Mouse (Mus musculus) cerebellum, adult 9-11 months (tissue): ENCODE results near the gene Olfr1361.

Experiments used
- DNase-seq: peaks from one replicate; pipeline ENCODE4 v3.0.0; 2022

Gene Olfr1361

DNA sequence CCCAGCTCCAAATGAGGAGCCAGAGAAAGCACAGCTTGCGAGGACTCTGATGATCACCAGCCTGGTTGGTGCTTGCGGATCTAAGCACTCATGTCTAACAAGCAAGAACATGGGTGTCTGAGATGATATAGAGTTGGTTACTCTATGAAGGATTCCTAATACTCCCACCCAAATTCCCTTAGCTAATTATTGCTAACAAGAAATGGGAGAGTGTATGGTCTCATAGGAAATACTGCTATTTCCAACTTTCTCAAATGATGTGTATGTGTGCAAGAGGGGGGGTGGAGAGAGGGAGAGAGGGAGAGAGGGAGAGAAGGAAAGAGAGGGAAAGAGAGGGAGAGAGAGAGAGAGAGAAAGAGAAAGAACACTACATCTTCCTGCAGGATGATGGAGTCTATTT lies at the start of gene Olfr1361:
Olfr1361 (minus strand) TSS at position 101 of the 400 bp plus-strand sequence.
- no peak for DNase-seq

DNA sequence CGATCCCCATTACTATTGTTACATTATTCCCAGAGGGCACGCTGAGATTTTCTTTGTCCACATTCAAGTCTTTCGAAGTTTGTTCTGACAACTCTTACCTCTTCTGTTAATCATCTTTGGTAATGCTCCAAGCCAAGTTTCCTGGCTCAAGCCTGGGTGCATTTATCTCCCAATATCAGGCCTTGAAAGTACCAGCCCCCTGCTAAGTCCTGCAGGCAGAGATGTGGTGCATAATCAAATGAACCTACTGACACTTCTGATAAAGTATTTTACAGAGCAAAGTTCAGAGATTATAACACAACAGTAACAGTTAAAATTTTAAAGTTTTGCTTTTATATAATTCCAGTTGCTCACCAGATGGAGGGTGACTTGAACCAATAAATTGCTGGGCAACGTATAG lies 48.5 kb upstream of the Olfr1361 start:
- peak; percentile 22 for DNase-seq

DNA sequence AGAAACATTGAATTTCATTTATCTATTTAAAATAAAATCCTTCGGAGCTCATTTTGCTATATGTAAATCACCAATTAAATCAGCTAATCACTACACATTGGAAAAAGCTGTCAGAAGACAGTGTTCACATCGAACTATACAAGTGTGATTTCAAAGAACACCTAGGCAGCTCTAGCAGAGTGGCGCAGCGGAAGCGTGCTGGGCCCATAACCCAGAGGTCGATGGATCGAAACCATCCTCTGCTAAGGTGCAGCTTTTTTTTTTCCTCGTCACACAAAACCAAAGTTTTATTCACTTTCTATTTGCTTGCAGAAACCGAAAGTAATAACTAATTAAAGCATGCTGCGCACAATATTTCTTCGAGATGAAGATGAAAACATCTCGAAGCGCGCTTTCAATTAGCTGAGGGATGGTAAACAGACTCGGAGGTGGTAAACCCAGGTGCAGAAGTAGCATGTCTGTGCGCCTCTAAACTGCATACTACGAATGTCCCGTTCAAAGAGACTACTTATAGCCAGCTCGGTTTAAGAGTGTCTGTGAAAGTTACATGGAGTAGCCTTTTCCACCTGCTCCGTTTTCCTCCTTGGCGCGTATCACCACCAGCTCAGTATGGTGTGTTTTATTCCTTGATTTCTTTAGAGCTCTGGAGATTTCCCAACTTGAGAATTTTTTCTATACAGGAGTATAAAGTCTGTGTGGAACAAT lies 47.8 kb upstream of the Olfr1361 start:
- peak; percentile 80 for DNase-seq

DNA sequence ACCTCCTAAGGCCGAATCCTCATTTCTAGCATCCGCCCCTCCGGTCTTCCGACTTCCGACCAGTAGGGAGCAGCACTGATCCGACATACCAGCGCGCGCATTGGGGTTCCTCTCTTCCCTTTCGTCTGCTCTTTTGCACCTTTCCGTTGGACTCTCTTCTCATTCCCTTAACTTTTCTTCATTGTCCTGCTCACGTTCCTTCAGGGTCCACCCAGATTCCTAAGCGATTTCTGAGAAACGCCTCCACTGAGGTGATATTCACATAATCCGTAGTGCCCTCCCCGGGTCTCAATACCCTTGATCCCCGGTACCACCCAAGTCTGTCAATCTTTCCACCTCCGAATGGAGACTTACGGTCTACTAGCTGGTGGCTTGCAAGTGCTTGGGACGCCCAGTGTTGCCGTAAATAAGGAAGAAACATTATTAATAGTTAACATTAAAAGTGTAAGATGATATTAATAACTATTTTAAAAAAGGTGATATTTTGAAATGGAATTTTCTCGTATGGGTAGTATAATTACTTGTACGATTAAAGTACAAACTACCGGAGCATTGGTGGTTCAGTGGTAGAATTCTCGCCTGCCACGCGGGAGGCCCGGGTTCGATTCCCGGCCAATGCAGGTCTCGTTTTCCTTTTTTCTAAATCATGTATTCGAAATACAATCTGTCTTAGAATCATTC lies 47.0 kb upstream of the Olfr1361 start:
- peak; percentile 88 for DNase-seq

DNA sequence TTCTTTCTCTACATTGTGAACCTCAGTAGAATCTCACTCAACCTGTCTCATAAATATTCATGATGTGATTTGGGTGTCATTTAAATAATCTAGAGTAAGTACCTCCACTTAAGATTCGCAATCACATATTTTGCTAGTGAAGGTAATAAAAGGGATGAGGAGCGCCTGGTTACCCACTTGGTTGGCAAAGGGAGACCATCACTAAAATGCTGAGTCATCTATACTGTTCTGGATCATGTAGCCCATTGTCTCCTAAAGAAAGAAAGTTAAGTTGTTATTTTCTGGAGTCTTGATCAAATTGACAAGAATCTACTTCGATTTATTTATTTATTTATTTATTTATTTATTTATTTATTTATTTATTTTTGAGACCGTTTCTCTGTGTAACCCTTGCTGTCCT lies 43.5 kb upstream of the Olfr1361 start:
- no peak for DNase-seq

DNA sequence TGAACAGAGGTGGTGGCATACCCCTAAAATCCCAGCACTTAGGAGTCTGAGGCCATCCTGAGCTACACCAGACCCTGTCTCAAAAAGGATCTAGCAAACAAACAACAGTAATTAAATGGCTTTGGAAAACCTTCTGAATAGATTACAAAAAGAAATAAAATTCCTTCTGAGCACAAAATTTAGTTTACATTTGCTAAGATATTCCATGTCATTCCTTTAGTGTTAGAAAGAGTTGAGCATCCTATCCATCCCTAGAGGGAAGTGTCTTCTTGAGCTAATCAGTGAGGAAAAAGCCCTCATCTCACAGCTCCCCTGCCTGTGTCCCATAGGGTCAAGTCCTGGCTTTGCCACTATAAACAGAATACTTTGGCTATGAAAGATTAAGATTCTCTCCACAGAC lies 34.6 kb upstream of the Olfr1361 start, which contains the start of gene Olfr1359:
Olfr1359 (plus strand) TSS at position 301 of the 400 bp plus-strand sequence.
- no peak for DNase-seq

DNA sequence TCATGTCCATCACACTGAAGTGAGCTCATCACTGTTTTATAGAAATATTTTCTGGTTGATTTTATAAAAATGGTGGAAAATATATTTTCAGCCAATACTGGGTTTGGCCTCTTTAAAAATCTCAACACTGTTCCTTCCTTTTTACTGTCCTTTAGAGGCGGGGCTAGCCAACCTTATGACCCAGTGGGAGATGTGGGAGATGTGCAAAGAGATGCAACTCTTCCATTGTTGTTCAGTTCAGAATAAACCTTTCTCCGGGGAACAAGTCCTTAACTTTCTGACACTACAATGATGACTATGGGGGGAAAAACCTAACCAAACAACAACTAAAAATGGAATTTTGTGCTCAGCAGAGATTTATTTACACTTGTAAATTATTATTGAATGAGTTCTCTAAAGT lies 14.1 kb upstream of the Olfr1361 start, which contains the start of gene Olfr1360:
Olfr1360 (minus strand) TSS at position 101 of the 400 bp plus-strand sequence.
- DNase-seq, result no peak

DNA sequence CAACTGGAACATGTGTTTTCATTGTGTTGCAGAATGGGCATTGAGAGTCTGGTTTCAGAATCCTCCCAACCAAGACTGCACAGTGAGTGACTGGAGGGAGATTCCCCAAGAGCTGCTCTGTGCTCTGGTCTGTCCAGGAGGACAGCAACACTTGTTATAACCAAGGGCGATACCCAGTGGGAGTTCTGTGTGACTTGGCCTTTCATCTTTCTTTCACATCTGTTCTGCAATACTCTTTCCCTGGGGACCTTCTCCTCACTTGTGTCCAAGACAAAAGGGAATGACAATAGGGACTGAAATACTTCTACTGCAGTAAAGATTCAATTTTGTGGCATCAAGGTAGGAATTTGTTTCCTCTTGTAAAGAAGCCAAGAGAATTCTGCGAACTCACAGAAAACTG lies 20.8 kb downstream of the Olfr1361 start, which contains the start of gene Olfr11:
Olfr11 (minus strand) TSS at position 101 of the 400 bp plus-strand sequence.
- DNase-seq, result no peak

DNA sequence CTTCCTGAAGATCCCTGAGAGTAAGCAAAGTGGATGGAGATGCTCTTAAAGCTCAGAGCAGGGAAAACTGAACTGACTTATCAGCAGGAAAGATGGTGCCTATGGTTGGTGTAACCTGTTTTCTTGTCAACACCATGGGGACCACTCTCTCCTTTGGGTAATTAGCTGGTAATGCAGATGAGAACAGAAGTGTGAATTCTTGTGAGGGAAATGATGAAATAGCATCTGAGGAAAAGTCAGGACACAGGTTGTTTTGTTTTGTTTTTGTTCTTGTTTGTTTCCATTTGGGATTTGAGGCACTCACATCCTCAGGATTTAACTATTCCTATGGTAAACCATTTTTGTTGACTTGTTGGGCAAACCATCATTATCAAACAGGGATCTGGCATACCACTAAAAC lies 49.3 kb downstream of the Olfr1361 start, which contains the start of gene Olfr1362:
Olfr1362 (minus strand) TSS at position 101 of the 400 bp plus-strand sequence.
- no peak for DNase-seq
